Mouse (Mus musculus) brain, embryonic 14.5 days (tissue): ENCODE measurements at regions not wholly inside any gene's neighbourhood (a gene's known extent, or its start where the extent isn't known, plus 50 kb on each side); places are given as distances from the start of the nearest gene placed in this dataset.
A peak's percentile ranks its signal among the peaks of the same experiment; 100 is the strongest.

Experiments
- DNase-seq: peaks from one replicate; pipeline ENCODE4 v3.0.0-alpha.2; 2011; ENCODE audit warnings: low read depth
- CTCF ChIP-seq: fragments of 200-500 bp; IDR thresholded peaks from 2 replicates; pipeline ENCODE4 v1.5.1; 2012; ENCODE audit warnings: inconsistent platforms, mild to moderate bottlenecking, moderate library complexity, borderline replicate concordance; ENCODE audit not compliant: insufficient read depth, insufficient read length; ENCODE audit errors: extremely low read depth
- POLR2A ChIP-seq: fragments of 200-500 bp; IDR thresholded peaks from 2 replicates; pipeline ENCODE4 v1.6.1; 2012; ENCODE audit warnings: mild to moderate bottlenecking, inconsistent platforms, borderline replicate concordance; ENCODE audit not compliant: poor library complexity, insufficient read depth, insufficient read length, severe bottlenecking; ENCODE audit errors: extremely low read depth

DNA sequence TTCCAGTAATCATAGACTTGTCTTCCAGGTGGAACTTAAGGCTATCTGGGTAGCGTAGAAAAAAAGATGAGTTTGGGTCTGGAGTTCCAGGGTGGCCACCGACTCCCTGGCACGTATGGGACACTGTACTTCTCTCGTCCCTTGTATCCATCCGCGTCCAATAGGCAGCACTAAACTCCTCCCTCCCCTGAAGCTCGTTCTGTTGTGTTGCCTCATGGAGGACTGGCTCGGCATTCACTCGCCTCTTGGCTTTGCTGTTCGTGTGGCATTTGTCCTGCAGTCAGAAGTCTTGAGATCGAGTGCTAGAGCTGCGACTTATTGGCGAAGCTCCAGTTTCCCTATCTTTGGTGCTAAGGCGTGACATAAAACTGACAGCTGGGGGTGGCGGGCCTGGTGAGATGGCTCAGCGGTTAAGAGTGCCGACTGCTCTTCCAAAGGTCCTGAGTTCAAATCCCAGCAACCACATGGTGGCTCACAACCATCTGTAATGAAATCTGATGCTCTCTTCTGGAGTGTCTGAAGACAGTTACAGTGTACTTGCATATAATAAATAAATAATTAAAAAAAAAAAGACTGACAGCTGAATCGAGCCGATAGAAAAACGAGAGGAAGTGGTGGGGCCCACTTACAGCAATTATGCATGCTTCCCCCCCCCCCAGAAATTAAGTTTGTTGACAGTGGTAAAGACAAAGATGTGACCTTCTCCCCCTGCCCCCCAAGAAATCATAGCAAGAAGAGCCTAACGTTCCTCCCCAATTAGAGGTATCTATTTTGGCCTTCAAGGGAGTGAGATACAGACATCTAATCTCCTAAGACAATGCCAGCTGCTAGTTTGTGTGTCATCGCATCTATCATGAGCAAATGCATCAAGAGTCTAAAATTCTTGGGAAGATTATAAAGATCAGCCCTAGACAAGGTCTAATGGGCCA is 274.1 kb downstream of the Rngtt start:
- DNase-seq, result no peak
- TF ChIP-seq CTCF (no peak), POLR2A (no peak)

DNA sequence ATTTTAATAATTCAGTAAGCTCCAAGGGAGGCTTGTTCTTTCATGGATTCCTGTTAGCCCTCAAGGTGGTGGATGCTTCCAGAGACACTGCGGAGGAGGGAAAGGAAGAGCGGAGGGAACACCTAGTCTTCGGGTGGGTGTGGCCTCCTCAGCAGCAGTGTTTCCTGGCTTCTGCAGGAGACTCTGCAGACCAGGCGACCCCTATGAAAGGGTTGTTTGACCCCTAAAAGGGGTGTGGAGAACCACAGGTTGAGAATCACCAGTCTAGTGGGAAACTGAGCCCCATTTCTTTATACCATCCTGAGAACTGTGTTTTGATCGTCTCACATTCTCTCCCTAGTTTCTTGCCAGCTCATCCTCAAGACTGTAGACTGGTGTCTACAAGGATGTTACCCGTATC is 275.7 kb downstream of the Rngtt start:
- no peak for DNase-seq
- TF ChIP-seq CTCF, result no peak
- no peak for TF ChIP-seq POLR2A

- DNase-seq, result no peak
- TF ChIP-seq POLR2A (no peak), CTCF (no peak)
Measured at GRCm38 (mm10) chr4:33586290-33586614, 276.1 kb downstream of the Rngtt start.

DNA sequence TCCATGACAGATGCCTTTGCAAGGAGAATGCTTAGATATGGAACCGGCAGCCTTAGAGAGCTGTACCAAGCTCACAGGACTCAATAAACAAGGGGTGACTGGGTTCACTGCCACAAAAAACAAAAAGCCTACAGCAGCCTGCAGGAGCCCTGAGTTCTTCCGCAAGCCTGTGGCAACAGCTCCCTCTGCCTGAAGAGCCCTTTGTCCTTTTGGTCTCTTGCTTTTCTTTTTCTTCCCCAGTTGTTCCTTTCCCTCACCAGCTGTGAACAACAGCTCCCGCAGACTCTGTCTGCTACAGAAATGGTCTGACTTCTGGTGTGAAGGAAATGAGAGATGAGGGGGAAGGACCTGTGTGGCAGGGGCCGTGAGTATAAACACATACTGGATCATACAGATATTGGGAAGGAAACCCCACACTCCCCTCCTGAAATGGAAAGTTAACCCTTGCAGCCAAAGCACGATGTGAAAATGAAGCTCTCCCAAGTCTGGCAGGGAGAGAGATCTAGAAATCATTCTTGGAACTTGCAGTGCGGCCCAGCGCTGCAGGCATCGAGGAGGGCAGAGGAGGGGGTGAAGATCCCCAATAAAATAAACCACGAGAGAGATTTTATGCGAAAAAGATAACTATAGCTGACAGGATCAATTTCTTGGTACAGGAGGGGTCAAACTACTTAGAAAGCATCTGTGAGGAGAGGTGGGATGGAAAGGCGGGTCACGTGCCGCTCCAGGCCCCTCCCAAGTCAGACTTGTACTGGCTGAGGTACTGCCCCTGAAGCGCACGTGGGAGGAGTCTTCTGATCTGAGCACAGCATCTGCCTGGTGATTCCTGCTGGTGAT is 276.7 kb downstream of the Rngtt start:
- DNase-seq, result peak; percentile 89
- TF ChIP-seq POLR2A, result no peak; the same call in 1 of the 2 replicates
- TF ChIP-seq CTCF, result peak; percentile 39; the same call in 1 of the 2 replicates

DNA sequence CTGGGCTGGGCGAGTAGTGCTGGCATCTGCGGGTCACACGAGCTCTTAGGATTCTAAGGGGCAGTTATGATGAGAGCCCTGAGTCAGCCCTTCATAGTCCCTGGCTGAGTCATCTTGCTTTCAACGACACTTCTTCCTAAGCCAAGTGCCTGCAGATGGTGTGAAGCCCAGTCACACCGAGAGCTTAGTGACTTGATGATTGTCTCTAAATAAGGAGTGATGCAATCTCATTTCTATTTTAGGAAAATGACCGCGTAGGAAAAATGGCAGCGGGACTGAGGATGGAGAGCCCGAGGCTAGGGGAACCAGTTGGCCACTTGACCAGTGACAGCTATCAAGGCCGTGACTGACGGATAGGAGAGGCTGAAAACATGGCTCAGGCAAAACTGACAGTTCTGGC is 277.6 kb downstream of the Rngtt start:
- no peak for TF ChIP-seq CTCF
- TF ChIP-seq POLR2A, result no peak
- peak; percentile 46 for DNase-seq

GRCm38 (mm10) chr4:33588127-33588526 is 278.0 kb downstream of the Rngtt start:
- DNase-seq, result no peak
- TF ChIP-seq POLR2A (no peak), CTCF (no peak)

GRCm38 (mm10) chr4:33589207-33589606 is 279.1 kb downstream of the Rngtt start:
- TF ChIP-seq POLR2A (no peak), CTCF (no peak)
- DNase-seq, result peak; percentile 69

GRCm38 (mm10) chr4:33594997-33595657 is 285.0 kb downstream of the Rngtt start:
- TF ChIP-seq POLR2A (no peak), CTCF (no peak)
- peak; percentile 78 for DNase-seq

GRCm38 (mm10) chr4:33595763-33596162 is 285.7 kb downstream of the Rngtt start:
- TF ChIP-seq POLR2A (no peak), CTCF (no peak)
- DNase-seq, result no peak

DNA sequence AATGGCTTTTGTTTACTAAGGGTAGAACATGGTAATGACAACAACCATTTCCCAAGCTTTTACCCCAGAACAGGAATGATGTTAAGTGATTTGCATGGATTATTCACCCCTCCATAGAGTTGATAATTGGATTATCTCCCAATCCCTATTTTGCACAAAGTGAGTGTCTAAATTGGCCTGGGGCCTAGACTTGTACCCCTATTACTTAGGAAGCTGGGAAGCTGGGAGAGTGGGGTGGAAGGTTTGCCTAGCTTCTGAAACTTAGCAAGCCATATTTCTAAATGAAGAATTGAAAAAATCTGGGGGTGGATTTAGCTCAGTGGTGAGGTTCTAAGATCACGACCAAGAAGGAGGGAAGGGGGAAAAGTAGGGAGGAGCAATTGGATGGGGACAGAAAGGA is 289.9 kb downstream of the Rngtt start:
- no peak for TF ChIP-seq POLR2A
- no peak for TF ChIP-seq CTCF
- DNase-seq, result peak; percentile 35

DNA sequence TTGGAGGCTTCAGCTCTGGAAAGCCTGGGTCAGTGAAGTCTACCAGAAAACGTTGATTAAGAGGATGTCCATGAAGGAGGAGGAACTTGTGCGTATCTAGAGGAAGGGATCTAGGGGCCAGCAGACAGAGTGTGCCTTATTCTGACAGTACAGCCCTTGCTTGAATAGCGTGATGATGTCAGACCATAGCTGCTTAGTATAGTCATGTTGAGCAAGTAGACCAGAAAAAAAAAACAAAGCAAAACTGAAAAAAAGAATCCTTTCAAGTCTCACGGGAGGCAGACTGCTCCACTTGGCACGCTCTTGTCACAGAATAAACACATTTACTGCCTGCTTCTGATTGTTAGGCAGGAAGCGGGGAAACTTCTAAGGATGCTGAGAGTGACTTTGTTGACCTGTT is 290.7 kb downstream of the Rngtt start:
- DNase-seq, result peak; percentile 55
- TF ChIP-seq CTCF, result no peak
- no peak for TF ChIP-seq POLR2A
